Mouse (Mus musculus): ENCODE measurements around the gene Rab23. TPM values are rescaled to one million over a fixed set of nuclear protein-coding genes. Genes with fewer than 3 reads are reported as not detected.

Rab23 gene
- polyA plus RNA-seq (2014; fragmentation: Nextera tagmentation; extraction: Ambion mirVana): 23.7 and 28.2 TPM in 2 replicates

DNA sequence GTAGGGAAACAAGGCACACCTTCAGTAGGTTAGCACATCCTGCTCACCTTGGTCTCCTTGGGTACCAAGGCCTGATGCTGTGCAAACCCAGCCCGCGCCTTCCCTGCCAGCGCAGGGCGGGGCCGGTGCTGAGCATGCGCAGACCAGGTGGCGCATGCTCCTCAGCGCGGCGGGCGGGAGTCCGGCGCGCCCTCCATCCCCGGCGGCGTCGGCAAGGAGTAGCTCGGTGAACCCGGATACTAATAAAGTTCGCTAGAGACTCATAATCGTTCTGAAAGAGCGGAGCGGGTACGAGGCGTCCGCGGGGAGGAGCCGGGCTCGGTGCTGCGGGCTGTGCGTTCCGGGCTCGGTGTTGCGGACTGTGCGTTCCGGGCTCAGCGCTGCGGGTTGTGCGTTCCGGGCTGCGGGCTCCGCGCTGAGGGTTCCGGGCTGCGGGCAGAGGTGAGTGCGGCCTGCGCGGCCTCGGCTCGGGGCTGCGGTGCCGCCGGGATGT lies at the start of gene Rab23:
Gene Rab23 (plus strand): TSS at position 155 of the 493 bp plus-strand sequence.
- Histone ChIP-seq H3K27ac (ENCODE audit: low read depth, low read length) (peak within 1 kb of the TSS; percentile 92), H3K9me3 (replicated peaks; ENCODE audit: control insufficient read depth, low read length) (no peaks in the 10 kb centered on the region), H3K4me2 (ENCODE audit: low read length) (peak within 1 kb of the TSS; percentile 51), H3K27me3 (replicated peaks; ENCODE audit: control insufficient read depth, insufficient read depth, low read length) (no peaks in the 10 kb centered on the region), H3K4me1 (ENCODE audit: control insufficient read depth, insufficient read depth, low read length) (peaks cover 16% of the 10 kb centered on the region), H3K36me3 (ENCODE audit: control insufficient read depth, insufficient read depth, low read length) (peaks cover 14% of the 10 kb centered on the region), H3K9ac (ENCODE audit: low read length) (peak within 1 kb of the TSS; percentile 90), H3K4me3 (ENCODE audit: low read depth, low read length) (peak within 1 kb of the TSS; percentile 77)
- WGBS: under 1% methylated on average over 54 of the region's 54 CpGs
- ATAC-seq (peak; percentile 97), DNase-seq (ENCODE audit: low spot score) (peak; percentile 92)

DNA sequence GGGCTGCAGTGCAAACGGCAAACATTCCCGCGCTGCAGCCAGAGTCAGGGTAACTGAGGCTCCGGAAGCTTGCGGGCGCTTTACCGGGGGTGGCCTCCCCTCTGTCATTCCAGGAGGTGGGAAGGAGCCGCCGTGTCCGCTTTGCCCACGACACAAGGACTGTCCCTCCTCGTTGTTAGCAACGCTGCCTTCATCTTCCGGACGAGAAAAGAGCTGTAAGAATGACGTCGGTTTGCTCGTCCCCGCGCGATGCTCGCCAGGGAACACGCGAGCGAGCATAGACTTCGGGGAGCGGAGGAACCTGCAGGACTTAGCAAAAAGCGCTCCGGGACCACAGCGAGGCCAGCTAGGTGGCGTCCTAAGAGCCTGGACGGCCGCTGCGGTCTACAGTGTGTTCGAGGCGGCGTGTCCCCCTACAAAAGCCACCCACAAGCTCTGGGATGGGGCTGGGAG lies 49.5 kb upstream of the Rab23 start:
- Histone ChIP-seq H3K4me1 (ENCODE audit: control insufficient read depth, insufficient read depth, low read length) (no peaks in the 10 kb centered on the region), H3K27me3 (replicated peaks; ENCODE audit: control insufficient read depth, insufficient read depth, low read length) (no peaks in the 10 kb centered on the region), H3K4me2 (ENCODE audit: low read length) (peak overlapping the region; percentile 77), H3K36me3 (ENCODE audit: control insufficient read depth, insufficient read depth, low read length) (peaks cover 16% of the 10 kb centered on the region; the same call in 1 of the 2 replicates), H3K4me3 (ENCODE audit: low read depth, low read length) (peak overlapping the region; percentile 73), H3K9ac (ENCODE audit: low read length) (peak overlapping the region; percentile 81), H3K27ac (ENCODE audit: low read depth, low read length) (peak overlapping the region; percentile 89), H3K9me3 (replicated peaks; ENCODE audit: control insufficient read depth, low read length) (no peaks in the 10 kb centered on the region)
- peak; percentile 88 for DNase-seq (ENCODE audit: low spot score)
- ATAC-seq: peak; percentile 70
- WGBS: under 1% methylated on average over 37 of the region's 37 CpGs

DNA sequence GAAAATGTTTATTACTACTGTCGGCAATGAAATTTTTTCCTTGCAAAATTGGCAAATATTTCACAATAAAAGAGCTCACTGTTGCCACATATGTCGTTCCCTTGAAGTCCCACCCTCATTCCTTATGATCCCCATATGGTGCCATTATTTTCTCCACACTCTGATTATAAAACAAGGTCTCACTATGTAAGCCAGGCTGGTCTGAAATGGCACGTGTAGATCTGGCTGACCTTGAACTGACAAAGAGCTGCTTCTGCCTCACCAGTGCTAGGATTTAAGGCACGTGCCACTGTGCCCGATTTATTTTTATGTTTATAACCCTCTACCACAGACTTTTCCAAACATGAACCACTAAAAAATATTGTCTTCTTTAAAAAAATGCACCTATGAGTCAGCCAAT lies 48.2 kb upstream of the Rab23 start:
- peaks cover 4% of the 10 kb centered on the region; the same call in 1 of the 2 replicates for H3K36me3 ChIP-seq (ENCODE audit: control insufficient read depth, insufficient read depth, low read length)
- H3K27me3 ChIP-seq (replicated peaks; ENCODE audit: control insufficient read depth, insufficient read depth, low read length): no peaks in the 10 kb centered on the region
- no peaks in the 10 kb centered on the region for H3K4me1 ChIP-seq (ENCODE audit: control insufficient read depth, insufficient read depth, low read length)
- WGBS: 74% methylated on average over 5 of the region's 5 CpGs
- no peak overlapping the region for H3K9ac ChIP-seq (ENCODE audit: low read length)
- no peak overlapping the region for H3K27ac ChIP-seq (ENCODE audit: low read depth, low read length)
- DNase-seq (ENCODE audit: low spot score) (peak; percentile 24), ATAC-seq (no peak)
- no peaks in the 10 kb centered on the region for H3K9me3 ChIP-seq (replicated peaks; ENCODE audit: control insufficient read depth, low read length)
- no peak overlapping the region for H3K4me2 ChIP-seq (ENCODE audit: low read length)
- no peak overlapping the region for H3K4me3 ChIP-seq (ENCODE audit: low read depth, low read length)

DNA sequence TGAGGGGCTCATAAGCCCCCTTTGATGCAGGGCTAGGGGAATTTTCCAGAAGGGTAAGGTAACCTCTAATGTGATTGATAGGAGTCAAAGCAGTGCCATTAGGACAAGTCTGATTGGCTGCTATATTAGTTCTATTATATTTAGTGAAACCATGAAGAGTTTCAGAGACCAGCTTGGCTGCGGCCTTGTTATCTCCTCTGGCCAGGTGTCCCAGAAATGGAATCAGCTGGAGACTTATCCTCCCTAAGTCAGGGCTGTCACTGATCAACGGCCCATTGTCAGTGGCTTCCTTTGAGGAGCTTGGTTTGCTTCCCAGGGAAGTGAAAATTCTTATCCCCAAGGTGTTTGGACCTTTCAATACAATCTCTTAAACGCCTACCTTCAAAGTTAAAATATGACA lies 47.6 kb upstream of the Rab23 start:
- H3K27ac ChIP-seq (ENCODE audit: low read depth, low read length): no peak overlapping the region
- no peak overlapping the region for H3K4me2 ChIP-seq (ENCODE audit: low read length)
- no peak overlapping the region for H3K4me3 ChIP-seq (ENCODE audit: low read depth, low read length)
- H3K9ac ChIP-seq (ENCODE audit: low read length): no peak overlapping the region
- no peaks in the 10 kb centered on the region for H3K9me3 ChIP-seq (replicated peaks; ENCODE audit: control insufficient read depth, low read length)
- no peak for ATAC-seq
- H3K4me1 ChIP-seq (ENCODE audit: control insufficient read depth, insufficient read depth, low read length): no peaks in the 10 kb centered on the region
- H3K36me3 ChIP-seq (ENCODE audit: control insufficient read depth, insufficient read depth, low read length): no peaks in the 10 kb centered on the region
- H3K27me3 ChIP-seq (replicated peaks; ENCODE audit: control insufficient read depth, insufficient read depth, low read length): no peaks in the 10 kb centered on the region
- no peak for DNase-seq (ENCODE audit: low spot score)
- 67% methylated on average over 3 of the region's 3 CpGs for WGBS

- Histone ChIP-seq H3K27ac (ENCODE audit: low read depth, low read length) (no peak overlapping the region), H3K9ac (ENCODE audit: low read length) (no peak overlapping the region), H3K4me1 (ENCODE audit: control insufficient read depth, insufficient read depth, low read length) (no peaks in the 10 kb centered on the region), H3K9me3 (replicated peaks; ENCODE audit: control insufficient read depth, low read length) (no peaks in the 10 kb centered on the region), H3K27me3 (replicated peaks; ENCODE audit: control insufficient read depth, insufficient read depth, low read length) (no peaks in the 10 kb centered on the region), H3K4me2 (ENCODE audit: low read length) (no peak overlapping the region), H3K36me3 (ENCODE audit: control insufficient read depth, insufficient read depth, low read length) (no peaks in the 10 kb centered on the region), H3K4me3 (ENCODE audit: low read depth, low read length) (no peak overlapping the region)
- no peak for ATAC-seq
- WGBS: 30% methylated on average over 3 of the region's 3 CpGs
- peak; percentile 68 for DNase-seq (ENCODE audit: low spot score)
These were observed 47.2 kb upstream of the Rab23 start for GRCm38 (mm10) chr1:33672514-33672913.

- Histone ChIP-seq H3K36me3 (ENCODE audit: control insufficient read depth, insufficient read depth, low read length) (no peaks in the 10 kb centered on the region), H3K9me3 (replicated peaks; ENCODE audit: control insufficient read depth, low read length) (no peaks in the 10 kb centered on the region), H3K27me3 (replicated peaks; ENCODE audit: control insufficient read depth, insufficient read depth, low read length) (no peaks in the 10 kb centered on the region), H3K4me2 (ENCODE audit: low read length) (no peak overlapping the region), H3K4me3 (ENCODE audit: low read depth, low read length) (no peak overlapping the region), H3K27ac (ENCODE audit: low read depth, low read length) (no peak overlapping the region), H3K9ac (ENCODE audit: low read length) (no peak overlapping the region), H3K4me1 (ENCODE audit: control insufficient read depth, insufficient read depth, low read length) (no peaks in the 10 kb centered on the region)
- no peak for DNase-seq (ENCODE audit: low spot score)
- no peak for ATAC-seq
- WGBS: 79% methylated on average over 17 of the region's 17 CpGs
These were observed 46.3 kb upstream of the Rab23 start for GRCm38 (mm10) chr1:33673158-33673960.

GRCm38 (mm10) chr1:33680435-33680834 lies 39.3 kb upstream of the Rab23 start:
- ATAC-seq (no peak), DNase-seq (ENCODE audit: low spot score) (no peak)
- Histone ChIP-seq H3K4me2 (ENCODE audit: low read length) (no peak overlapping the region), H3K27ac (ENCODE audit: low read depth, low read length) (no peak overlapping the region), H3K36me3 (ENCODE audit: control insufficient read depth, insufficient read depth, low read length) (no peaks in the 10 kb centered on the region), H3K9ac (ENCODE audit: low read length) (no peak overlapping the region), H3K9me3 (replicated peaks; ENCODE audit: control insufficient read depth, low read length) (no peaks in the 10 kb centered on the region), H3K4me1 (ENCODE audit: control insufficient read depth, insufficient read depth, low read length) (no peaks in the 10 kb centered on the region), H3K27me3 (replicated peaks; ENCODE audit: control insufficient read depth, insufficient read depth, low read length) (no peaks in the 10 kb centered on the region), H3K4me3 (ENCODE audit: low read depth, low read length) (no peak overlapping the region)
- 31% methylated on average over 2 of the region's 4 CpGs for WGBS

DNA sequence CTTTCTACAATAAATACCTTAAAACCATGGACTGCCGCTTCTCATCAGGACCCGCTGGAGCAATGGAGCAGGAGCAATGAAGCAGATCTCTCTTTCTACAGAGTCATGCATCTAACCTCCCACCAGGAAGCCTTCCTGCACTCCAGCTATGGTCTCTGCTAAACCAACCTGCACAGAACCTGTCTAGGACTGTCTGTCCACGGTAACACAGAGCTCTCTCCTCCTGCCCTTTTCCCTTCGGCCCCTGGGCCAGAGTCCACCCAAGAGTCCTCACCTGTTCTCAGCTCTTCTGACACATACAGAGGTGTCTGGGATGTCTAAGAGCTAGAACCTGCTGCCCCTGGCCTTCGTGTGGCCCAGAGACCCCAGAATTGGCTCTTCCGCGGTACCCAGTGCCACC lies 38.8 kb upstream of the Rab23 start:
- H3K36me3 ChIP-seq (ENCODE audit: control insufficient read depth, insufficient read depth, low read length): no peaks in the 10 kb centered on the region
- WGBS: 85% methylated on average over 7 of the region's 7 CpGs
- no peak overlapping the region for H3K9ac ChIP-seq (ENCODE audit: low read length)
- no peak overlapping the region for H3K27ac ChIP-seq (ENCODE audit: low read depth, low read length)
- no peaks in the 10 kb centered on the region for H3K9me3 ChIP-seq (replicated peaks; ENCODE audit: control insufficient read depth, low read length)
- no peak overlapping the region for H3K4me3 ChIP-seq (ENCODE audit: low read depth, low read length)
- DNase-seq (ENCODE audit: low spot score) (no peak), ATAC-seq (no peak)
- H3K27me3 ChIP-seq (replicated peaks; ENCODE audit: control insufficient read depth, insufficient read depth, low read length): no peaks in the 10 kb centered on the region
- H3K4me2 ChIP-seq (ENCODE audit: low read length): no peak overlapping the region
- no peaks in the 10 kb centered on the region for H3K4me1 ChIP-seq (ENCODE audit: control insufficient read depth, insufficient read depth, low read length)

DNA sequence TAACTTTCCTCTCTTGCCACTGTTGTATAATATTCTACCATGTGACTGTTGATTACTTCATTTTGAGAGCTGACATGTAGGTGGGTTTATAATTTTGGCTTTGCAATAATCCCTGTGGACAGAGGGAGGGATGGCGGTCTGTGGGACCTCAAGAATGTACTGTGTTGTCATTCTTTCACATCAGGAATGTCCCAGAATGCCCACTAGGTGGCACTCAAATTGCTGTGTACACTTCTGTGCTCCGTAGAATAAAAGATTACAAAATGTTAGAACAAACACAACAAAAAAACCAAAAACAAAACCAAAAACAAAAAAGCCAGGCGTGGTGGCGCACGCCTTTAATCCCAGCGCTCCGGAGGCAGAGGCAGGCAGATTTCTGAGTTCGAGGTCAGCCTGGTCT lies 35.2 kb upstream of the Rab23 start:
- H3K27ac ChIP-seq (ENCODE audit: low read depth, low read length): no peak overlapping the region
- H3K9ac ChIP-seq (ENCODE audit: low read length): no peak overlapping the region
- H3K4me2 ChIP-seq (ENCODE audit: low read length): no peak overlapping the region
- DNase-seq (ENCODE audit: low spot score): peak; percentile 46
- ATAC-seq: no peak
- WGBS: 71% methylated on average over 8 of the region's 8 CpGs
- H3K9me3 ChIP-seq (replicated peaks; ENCODE audit: control insufficient read depth, low read length): no peaks in the 10 kb centered on the region
- H3K4me3 ChIP-seq (ENCODE audit: low read depth, low read length): no peak overlapping the region
- H3K27me3 ChIP-seq (replicated peaks; ENCODE audit: control insufficient read depth, insufficient read depth, low read length): no peaks in the 10 kb centered on the region
- no peaks in the 10 kb centered on the region for H3K4me1 ChIP-seq (ENCODE audit: control insufficient read depth, insufficient read depth, low read length)
- H3K36me3 ChIP-seq (ENCODE audit: control insufficient read depth, insufficient read depth, low read length): no peaks in the 10 kb centered on the region

Measured in forebrain, embryonic 14.5 days (tissue).